Mouse (Mus musculus) left cerebral cortex, adult 2 months (tissue): ENCODE measurements at regions not wholly inside any gene's neighbourhood (a gene's known extent, or its start where the extent isn't known, plus 50 kb on each side); places are given as distances from the start of the nearest gene placed in this dataset.

ENCODE experiments used
- DNase-seq, 2 experiments: peaks; one replicate each; pipeline ENCODE4 v3.0.0; 2021 to 2022; ENCODE audit warnings: low spot score in 2 of 2, mixed read lengths in 1 of 2; ENCODE audit errors: extremely low spot score in 1 of 2
- H3K27ac ChIP-seq: fragments of 200-600 bp; 2 replicates; pipeline ENCODE4 v1.8.1; 2022
- H3K4me3 ChIP-seq: fragments of 200-600 bp; 2 replicates; pipeline ENCODE4 v1.8.1; 2022
- CTCF ChIP-seq: fragments of 200-600 bp; IDR thresholded peaks from 2 replicates; pipeline ENCODE4 v1.8.1; 2022; ENCODE audit warnings: antibody characterized with exemption, mild to moderate bottlenecking, moderate library complexity
- intact Hi-C: fragments of 180-260 bp; cut with DNase I; formaldehyde crosslinking; loops from one replicate; pipeline ENCODE4 v1.15.1; 2025

DNA sequence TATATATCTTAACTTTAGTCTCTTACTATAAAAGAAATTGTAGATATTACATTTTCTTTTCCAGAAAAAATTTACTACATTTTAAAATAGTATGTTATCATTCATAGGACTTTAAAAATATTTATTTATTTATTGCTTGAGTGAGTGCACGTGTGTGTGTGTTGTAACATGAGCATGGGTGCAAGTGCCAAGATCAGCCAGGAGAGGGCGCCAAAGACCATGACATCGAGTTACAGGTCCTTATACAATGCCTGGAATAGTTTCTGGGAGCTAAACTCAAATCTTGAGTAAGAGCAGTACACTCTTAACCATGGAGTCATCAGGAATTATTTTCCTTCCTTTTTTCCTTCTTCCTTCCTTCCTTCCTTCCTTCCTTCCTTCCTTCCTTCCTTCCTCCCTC, 185.4 kb upstream of the Mageb4 start:
- H3K4me3 ChIP-seq = no peak overlapping the region
- H3K27ac ChIP-seq = no peak overlapping the region
- no peak for DNase-seq
- peak; percentile 56 for TF ChIP-seq CTCF
- intact Hi-C loops = no loop called here
